Mouse (Mus musculus) small intestine, adult 2 months (tissue): Measurements from ENCODE around the gene Tsc2.
"Not testable (repeated sequence)": the region's sequence is repeated elsewhere in the genome, so short reads cannot be mapped to it uniquely, and the experiment has no call there.

Experiments used
- CTCF ChIP-seq: fragments of 200-500 bp; IDR thresholded peaks from 2 replicates; pipeline ENCODE4 v1.5.1; 2012; ENCODE audit warnings: low read depth, mild to moderate bottlenecking, control low read depth, inconsistent platforms, low read length, moderate library complexity, mixed read lengths; ENCODE audit not compliant: insufficient replicate concordance, insufficient read length; ENCODE audit errors: extremely low read depth
- POLR2A ChIP-seq: fragments of 200-500 bp; IDR thresholded peaks from 2 replicates; pipeline ENCODE4 v1.6.1; 2012; ENCODE audit warnings: low read depth, mild to moderate bottlenecking, control low read depth, inconsistent platforms, low read length, moderate library complexity

DNA sequence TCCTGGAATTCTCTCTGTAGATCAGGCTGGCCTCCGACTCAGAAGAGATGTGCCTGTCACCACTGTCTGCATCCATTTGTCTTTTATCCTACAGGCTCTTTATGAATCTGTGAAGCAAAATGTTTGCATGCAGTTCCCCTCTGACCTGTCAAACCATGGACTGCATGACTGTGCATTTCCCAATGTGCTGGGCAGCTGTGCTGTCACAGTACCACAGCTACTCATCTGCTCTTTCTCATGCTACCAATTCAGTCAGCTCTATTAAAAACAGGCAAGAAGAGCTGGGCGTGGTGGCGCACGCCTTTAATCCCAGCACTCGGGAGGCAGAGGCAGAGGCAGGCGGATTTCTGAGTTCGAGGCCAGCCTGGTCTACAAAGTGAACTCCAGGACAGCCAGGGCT is 34.6 kb upstream of the Tsc2 start:
- not testable (repeated sequence) for TF ChIP-seq POLR2A, CTCF
